16 mouse cellular contexts compared by ENCODE assay signal in genomic region chr2:51830965-51831720, GRCm38 (mm10).
A peak's percentile ranks its signal among the peaks of the same experiment; 100 is the strongest.
DNase-seq lines count a peak whose midpoint lies in the region; ATAC-seq and TF ChIP-seq lines count a peak whose summit lies in the region.
"Had no signal": no experiment of that assay in that cellular context is flagged by ENCODE, and none has a peak within 500 bp of the region (broad histone marks: within the 10 kb centered on the region; RNA-seq: fewer than 3 reads in every experiment).

No protein-coding gene starts in this region.

- peak overlapping the region; percentile 55; the same call in 1 of the 2 replicates for H3K27ac ChIP-seq in hindbrain, embryonic 11.5 days (ENCODE audit: low read depth, low read length)
- H3K27ac ChIP-seq in hindbrain, postnatal 0 days: no peak overlapping the region
- peak overlapping the region; percentile 48; the same call in 1 of the 2 replicates for H3K27ac ChIP-seq in forebrain, embryonic 14.5 days (ENCODE audit: low read depth, low read length)
- peak overlapping the region; percentile 64; the same call in 1 of the 2 replicates for H3K27ac ChIP-seq in hindbrain, embryonic 13.5 days
- H3K27ac ChIP-seq in midbrain, embryonic 15.5 days: 0 out of 2 replicates have a peak overlapping the region, but pooled peaks have one; percentile 49
- H3K27ac ChIP-seq: embryonic facial prominence, embryonic 13.5 days; heart, adult 2 months; kidney, embryonic 15.5 days; liver, embryonic 13.5 days; stomach, embryonic 15.5 days had no signal

- H3K4me3 ChIP-seq in hindbrain, embryonic 11.5 days (ENCODE audit: low read depth, low read length): no peak overlapping the region
- no peak overlapping the region for H3K4me3 ChIP-seq in hindbrain, postnatal 0 days (ENCODE audit: low read length)
- H3K4me3 ChIP-seq in forebrain, embryonic 14.5 days (ENCODE audit: low read depth, low read length): no peak overlapping the region
- no peak overlapping the region for H3K4me3 ChIP-seq in hindbrain, embryonic 13.5 days
- H3K4me3 ChIP-seq in midbrain, embryonic 15.5 days: no peak overlapping the region
- H3K4me3 ChIP-seq: embryonic facial prominence, embryonic 13.5 days; erythroblast, embryonic 14.5 days; heart, adult 2 months; kidney, embryonic 15.5 days; liver, embryonic 13.5 days; stomach, embryonic 15.5 days had no signal

- no peaks in the 10 kb centered on the region for H3K27me3 ChIP-seq in hindbrain, embryonic 11.5 days (ENCODE audit: control insufficient read depth, insufficient read depth, low read length)
- no peaks in the 10 kb centered on the region for H3K27me3 ChIP-seq in hindbrain, postnatal 0 days (ENCODE audit: insufficient read depth, low read length)
- H3K27me3 ChIP-seq in forebrain, embryonic 14.5 days (replicated peaks; ENCODE audit: control insufficient read depth, insufficient read depth, low read length): no peaks in the 10 kb centered on the region
- H3K27me3 ChIP-seq in hindbrain, embryonic 13.5 days: no peaks in the 10 kb centered on the region
- H3K27me3 ChIP-seq in midbrain, embryonic 15.5 days (replicated peaks): no peaks in the 10 kb centered on the region
- H3K27me3 ChIP-seq: CH12.LX; embryonic facial prominence, embryonic 13.5 days; kidney, embryonic 15.5 days; liver, embryonic 13.5 days; Patski; stomach, embryonic 15.5 days had no signal

- 57% methylated on average over 9 of the region's 9 CpGs for WGBS in hindbrain, embryonic 11.5 days
- 49% methylated on average over 9 of the region's 9 CpGs for WGBS in hindbrain, postnatal 0 days
- 42% methylated on average over 9 of the region's 9 CpGs for WGBS in forebrain, embryonic 14.5 days
- WGBS in hindbrain, embryonic 13.5 days: 31% methylated on average over 9 of the region's 9 CpGs
- 32% methylated on average over 9 of the region's 9 CpGs for WGBS in midbrain, embryonic 15.5 days

- ATAC-seq in hindbrain, embryonic 11.5 days (ENCODE audit: low FRiP score): peak; percentile 87
- ATAC-seq in hindbrain, postnatal 0 days: no peak
- ATAC-seq in forebrain, embryonic 14.5 days: peak; percentile 89
- no peak; the same call in 1 of the 2 replicates for ATAC-seq in hindbrain, embryonic 13.5 days (ENCODE audit: low FRiP score)
- ATAC-seq in midbrain, embryonic 15.5 days (replicated peaks): peak; percentile 73
- ATAC-seq in granulocyte monocyte progenitor cell, adult 5-6 weeks (replicated peaks; ENCODE audit: poor library complexity, severe bottlenecking): no peak
- ATAC-seq: Patski had no signal

- H3K9me3 ChIP-seq in hindbrain, embryonic 11.5 days (ENCODE audit: control insufficient read depth, low read length): no peaks in the 10 kb centered on the region
- H3K9me3 ChIP-seq in hindbrain, postnatal 0 days (ENCODE audit: low read length): no peaks in the 10 kb centered on the region
- H3K9me3 ChIP-seq in forebrain, embryonic 14.5 days (replicated peaks; ENCODE audit: control insufficient read depth, low read length): no peaks in the 10 kb centered on the region
- H3K9me3 ChIP-seq in hindbrain, embryonic 13.5 days: no peaks in the 10 kb centered on the region
- H3K9me3 ChIP-seq in midbrain, embryonic 15.5 days: no peaks in the 10 kb centered on the region
- H3K9me3 ChIP-seq: embryonic facial prominence, embryonic 13.5 days; G1E; kidney, embryonic 15.5 days; liver, embryonic 13.5 days; stomach, embryonic 15.5 days had no signal

- peak; percentile 20 for DNase-seq in hindbrain, embryonic 11.5 days (ENCODE audit: low spot score)
- DNase-seq in hindbrain, postnatal 0 days (ENCODE audit: low spot score): no peak
- peak; percentile 75 for DNase-seq in forebrain, embryonic 14.5 days (ENCODE audit: low spot score)
- DNase-seq in gastrocnemius, postnatal 4 days (ENCODE audit: low spot score in 2 of 2): no peak
- DNase-seq: liver, embryonic 13.5 days had no signal

- H3K9ac ChIP-seq in hindbrain, embryonic 11.5 days (ENCODE audit: low read depth, low read length): no peak overlapping the region
- no peak overlapping the region for H3K9ac ChIP-seq in hindbrain, postnatal 0 days (replicated peaks; ENCODE audit: low read length)
- H3K9ac ChIP-seq in forebrain, embryonic 14.5 days (ENCODE audit: low read length): no peak overlapping the region
- no peak overlapping the region for H3K9ac ChIP-seq in hindbrain, embryonic 13.5 days
- H3K9ac ChIP-seq in midbrain, embryonic 15.5 days: no peak overlapping the region
- H3K9ac ChIP-seq: embryonic facial prominence, embryonic 13.5 days; kidney, embryonic 15.5 days; liver, embryonic 13.5 days; stomach, embryonic 15.5 days had no signal

- no peak for TF ChIP-seq CTCF in hindbrain, postnatal 0 days (IDR thresholded peaks at IDR 0.05; ENCODE audit: low read depth)

- no peaks in the 10 kb centered on the region for H3K4me1 ChIP-seq in hindbrain, embryonic 11.5 days (replicated peaks; ENCODE audit: control insufficient read depth, insufficient read depth, low read length)
- H3K4me1 ChIP-seq in hindbrain, postnatal 0 days (ENCODE audit: insufficient read depth, low read length): no peaks in the 10 kb centered on the region
- H3K4me1 ChIP-seq in forebrain, embryonic 14.5 days (ENCODE audit: control insufficient read depth, insufficient read depth, low read length): no peaks in the 10 kb centered on the region
- peaks cover 10% of the 10 kb centered on the region for H3K4me1 ChIP-seq in hindbrain, embryonic 13.5 days (replicated peaks)
- 0 out of 2 replicates have a peak, but pooled peaks cover 6% of the 10 kb centered on the region for H3K4me1 ChIP-seq in midbrain, embryonic 15.5 days
- H3K4me1 ChIP-seq: embryonic facial prominence, embryonic 13.5 days; liver, embryonic 13.5 days; stomach, embryonic 15.5 days had no signal

- H3K36me3 ChIP-seq in hindbrain, embryonic 11.5 days (ENCODE audit: control insufficient read depth, insufficient read depth, low read length): no peaks in the 10 kb centered on the region
- no peaks in the 10 kb centered on the region for H3K36me3 ChIP-seq in hindbrain, postnatal 0 days (ENCODE audit: insufficient read depth, low read length)
- H3K36me3 ChIP-seq in forebrain, embryonic 14.5 days (ENCODE audit: control insufficient read depth, insufficient read depth, low read length): no peaks in the 10 kb centered on the region
- no peaks in the 10 kb centered on the region for H3K36me3 ChIP-seq in hindbrain, embryonic 13.5 days
- no peaks in the 10 kb centered on the region for H3K36me3 ChIP-seq in midbrain, embryonic 15.5 days (replicated peaks)
- H3K36me3 ChIP-seq: embryonic facial prominence, embryonic 13.5 days; G1E; kidney, embryonic 15.5 days; liver, embryonic 13.5 days; stomach, embryonic 15.5 days had no signal

- H3K4me2 ChIP-seq in hindbrain, embryonic 11.5 days (replicated peaks; ENCODE audit: low read depth, low read length): no peak overlapping the region
- H3K4me2 ChIP-seq in hindbrain, postnatal 0 days (ENCODE audit: low read depth, low read length): no peak overlapping the region
- no peak overlapping the region for H3K4me2 ChIP-seq in forebrain, embryonic 14.5 days (ENCODE audit: low read length)
- no peak overlapping the region for H3K4me2 ChIP-seq in hindbrain, embryonic 13.5 days
- H3K4me2 ChIP-seq in midbrain, embryonic 15.5 days: no peak overlapping the region
- H3K4me2 ChIP-seq: embryonic facial prominence, embryonic 13.5 days; kidney, embryonic 15.5 days; liver, embryonic 13.5 days; stomach, embryonic 15.5 days had no signal

Comparison
In these comparisons a context has a peak if more than half of its experiments do, and no peak if none do; other contexts are left out.
1. ATAC-seq: peak in hindbrain, embryonic 11.5 days (single experiment), forebrain, embryonic 14.5 days (single experiment) and midbrain, embryonic 15.5 days (single experiment); none in hindbrain, postnatal 0 days (single experiment), hindbrain, embryonic 13.5 days (single experiment) and granulocyte monocyte progenitor cell, adult 5-6 weeks (single experiment).
2. DNase-seq: peak in hindbrain, embryonic 11.5 days (single experiment) and forebrain, embryonic 14.5 days (single experiment); none in hindbrain, postnatal 0 days (single experiment) and gastrocnemius, postnatal 4 days (0 of 2).